Mouse (Mus musculus) liver, postnatal 0 days (tissue): ENCODE measurements around the gene Ppargc1a. TPM values are rescaled to one million over a fixed set of nuclear protein-coding genes. Genes with fewer than 3 reads are reported as not detected.

ENCODE experiments used
- ATAC-seq: fragments of 200-750 bp; cut with Nextera tagmentation; 2 replicates; pipeline ENCODE4 v1.8.0; 2017; ENCODE audit warnings: mild to moderate bottlenecking, moderate library complexity
- DNase-seq: peaks from one replicate; pipeline ENCODE4 v3.0.0-alpha.2; 2016
- H3K27ac ChIP-seq: fragments of 300-500 bp; sonication (generic); 2 replicates; pipeline ENCODE4 v1.5.1; 2014; ENCODE audit warnings: antibody characterized with exemption, moderate library complexity, mild to moderate bottlenecking, low read depth
- H3K27me3 ChIP-seq: fragments of 300-500 bp; sonication (generic); 2 replicates; pipeline ENCODE4 v1.6.1; 2014; ENCODE audit warnings: low read length, control low read depth, mixed read lengths; ENCODE audit not compliant: insufficient read depth
- H3K36me3 ChIP-seq: fragments of 300-500 bp; sonication (generic); replicated peaks from 2 replicates; pipeline ENCODE4 v1.6.1; 2014; ENCODE audit warnings: mild to moderate bottlenecking, control low read depth, low read length, moderate library complexity, mixed read lengths; ENCODE audit not compliant: insufficient read depth
- H3K4me1 ChIP-seq: fragments of 300-500 bp; sonication (generic); 2 replicates; pipeline ENCODE4 v1.6.1; 2014; ENCODE audit warnings: antibody characterized with exemption, mild to moderate bottlenecking, control low read depth; ENCODE audit not compliant: insufficient read depth
- H3K4me2 ChIP-seq: fragments of 300-500 bp; sonication (generic); 2 replicates; pipeline ENCODE4 v1.6.1; 2014; ENCODE audit warnings: low read depth, mild to moderate bottlenecking, low read length, moderate library complexity, mixed read lengths
- H3K4me3 ChIP-seq: fragments of 300-500 bp; sonication (generic); 2 replicates; pipeline ENCODE4 v1.5.1; 2014; ENCODE audit warnings: low read depth, low read length
- H3K9ac ChIP-seq: fragments of 300-500 bp; sonication (generic); replicated peaks from 2 replicates; pipeline ENCODE4 v1.6.1; 2014; ENCODE audit warnings: mild to moderate bottlenecking, moderate library complexity
- H3K9me3 ChIP-seq: fragments of 300-500 bp; sonication (generic); 2 replicates; pipeline ENCODE4 v1.6.1; 2016; ENCODE audit warnings: mild to moderate bottlenecking, control low read depth, low read length, mixed read lengths
- CTCF ChIP-seq: sonication (generic); IDR thresholded peaks from 2 replicates; pipeline ENCODE4 v1.5.1; 2016; ENCODE audit warnings: antibody characterized with exemption, low read depth
- EP300 ChIP-seq: IDR thresholded peaks from 2 replicates; pipeline ENCODE4 v1.6.1; 2016; ENCODE audit warnings: antibody characterized with exemption, low read depth, mild to moderate bottlenecking
- whole genome bisulfite sequencing: fragments of 180-500 bp; shearing (Covaris S2); extraction: QIAGEN DNeasy Blood & Tissue Kit; methylation state at CpG from one replicate; pipeline ENCODE4 v1.1.7; 2014; ENCODE audit not compliant: insufficient replicate concordance; 5-methylcytosine and 5-hydroxymethylcytosine counted together
- polyA plus RNA-seq: library from polyadenylated mRNA; unstranded; fragments of >200 nt; fragmentation: Nextera tagmentation; extraction: Ambion mirVana; gene quantifications from 2 replicates; pipeline ENCODE4 v1.2.1, GENCODE M21; 2015

The Ppargc1a gene
- polyA plus RNA-seq, result 4.4 and 7.1 TPM in 2 replicates

GRCm38 (mm10) chr5:51567659-51568058 lies at the start of gene Ppargc1a:
Gene Ppargc1a, minus strand, starts transcription at chr5:51567726.
- Histone ChIP-seq H3K9ac (no peak within 1 kb of the TSS), H3K27me3 (no peaks in the 10 kb centered on the region), H3K9me3 (no peaks in the 10 kb centered on the region), H3K4me2 (no peak within 1 kb of the TSS), H3K27ac (no peak within 1 kb of the TSS), H3K4me1 (no peaks in the 10 kb centered on the region), H3K36me3 (no peaks in the 10 kb centered on the region), H3K4me3 (no peak within 1 kb of the TSS)
- ATAC-seq (0 out of 2 replicates have a peak, but pooled peaks have one; percentile 31), DNase-seq (no peak)
- no peak for TF ChIP-seq CTCF
- TF ChIP-seq EP300, result no peak
- 45% methylated on average over 6 of the region's 6 CpGs for WGBS

- Histone ChIP-seq H3K36me3 (no peaks in the 10 kb centered on the region), H3K4me3 (no peak overlapping the region), H3K9me3 (no peaks in the 10 kb centered on the region), H3K27me3 (no peaks in the 10 kb centered on the region), H3K9ac (no peak overlapping the region), H3K4me1 (no peaks in the 10 kb centered on the region), H3K27ac (no peak overlapping the region), H3K4me2 (no peak overlapping the region)
- 76% methylated on average over 1 of the region's 1 CpGs for whole genome bisulfite sequencing
- ATAC-seq (no peak), DNase-seq (no peak)
- TF ChIP-seq CTCF (no peak), EP300 (no peak)
Observed at GRCm38 (mm10) chr5:51616877-51617276, 49.4 kb upstream of the Ppargc1a start.

GRCm38 (mm10) chr5:51612049-51612448 lies 44.5 kb upstream of the Ppargc1a start:
- Histone ChIP-seq H3K9ac (no peak overlapping the region), H3K4me2 (no peak overlapping the region), H3K9me3 (no peaks in the 10 kb centered on the region), H3K4me1 (no peaks in the 10 kb centered on the region), H3K4me3 (no peak overlapping the region), H3K27me3 (no peaks in the 10 kb centered on the region), H3K36me3 (no peaks in the 10 kb centered on the region), H3K27ac (no peak overlapping the region)
- TF ChIP-seq EP300, result no peak
- no peak for TF ChIP-seq CTCF
- ATAC-seq (no peak), DNase-seq (no peak)
- 84% methylated on average over 4 of the region's 4 CpGs for WGBS

GRCm38 (mm10) chr5:51607686-51608480 lies 40.4 kb upstream of the Ppargc1a start:
- no peak overlapping the region for H3K4me2 ChIP-seq
- 68% methylated on average over 6 of the region's 6 CpGs for WGBS
- DNase-seq, result no peak

GRCm38 (mm10) chr5:51599549-51599948 lies 32.0 kb upstream of the Ppargc1a start:
- ATAC-seq (no peak), DNase-seq (no peak)
- Histone ChIP-seq H3K4me1 (no peaks in the 10 kb centered on the region), H3K9ac (no peak overlapping the region), H3K4me2 (no peak overlapping the region), H3K4me3 (no peak overlapping the region), H3K27ac (no peak overlapping the region), H3K9me3 (no peaks in the 10 kb centered on the region), H3K27me3 (no peaks in the 10 kb centered on the region), H3K36me3 (no peaks in the 10 kb centered on the region)
- WGBS, result 45% methylated on average over 6 of the region's 6 CpGs
- no peak for TF ChIP-seq CTCF
- no peak for TF ChIP-seq EP300

More at GRCm38 (mm10) chr5:51607686-51608480, 40.4 kb upstream of the Ppargc1a start:
- no peak for TF ChIP-seq CTCF
- Histone ChIP-seq H3K9ac (no peak overlapping the region), H3K4me3 (no peak overlapping the region), H3K27ac (no peak overlapping the region), H3K4me1 (no peaks in the 10 kb centered on the region), H3K36me3 (no peaks in the 10 kb centered on the region), H3K9me3 (no peaks in the 10 kb centered on the region), H3K27me3 (no peaks in the 10 kb centered on the region)
- no peak for ATAC-seq

GRCm38 (mm10) chr5:51595644-51596043 lies 28.1 kb upstream of the Ppargc1a start:
- H3K4me2 ChIP-seq, result no peak overlapping the region
- TF ChIP-seq EP300, result no peak
- H3K9me3 ChIP-seq, result no peaks in the 10 kb centered on the region
- H3K9ac ChIP-seq, result no peak overlapping the region
- no peak for ATAC-seq
- no peaks in the 10 kb centered on the region for H3K27me3 ChIP-seq
- H3K36me3 ChIP-seq, result no peaks in the 10 kb centered on the region
- no peak overlapping the region for H3K27ac ChIP-seq
- no peak for DNase-seq
- H3K4me1 ChIP-seq, result no peaks in the 10 kb centered on the region
- WGBS, result 78% methylated on average over 9 of the region's 9 CpGs
- no peak overlapping the region for H3K4me3 ChIP-seq
